Mouse (Mus musculus): Measurements from ENCODE around the gene Rcan1. TPM values are rescaled to one million over a fixed set of nuclear protein-coding genes. Genes with fewer than 3 reads are reported as not detected.
"Not testable (repeated sequence)": the region's sequence is repeated elsewhere in the genome, so short reads cannot be mapped to it uniquely, and the experiment has no call there.

The Rcan1 gene
- polyA plus RNA-seq (2015; fragmentation: Nextera tagmentation; extraction: Ambion mirVana) = 37.9 and 38.8 TPM in 2 replicates

- H3K4me3 ChIP-seq (replicated peaks; ENCODE audit: low read depth, low read length) = no peak within 1 kb of the TSS
- no peaks in the 10 kb centered on the region for H3K4me1 ChIP-seq (replicated peaks; ENCODE audit: insufficient read depth, low read length)
- H3K27ac ChIP-seq = no peak within 1 kb of the TSS
- TF ChIP-seq CTCF (IDR thresholded peaks at IDR 0.05; ENCODE audit: low read depth) = no peak
- DNase-seq (ENCODE audit: low spot score) (no peak), ATAC-seq (replicated peaks; ENCODE audit: low FRiP score, low read depth) (no peak)
- WGBS = 79% methylated on average over 6 of the region's 6 CpGs
- H3K4me2 ChIP-seq (ENCODE audit: low read length) = no peak within 1 kb of the TSS
- no peaks in the 10 kb centered on the region for H3K9me3 ChIP-seq (replicated peaks; ENCODE audit: low read length)
- no peaks in the 10 kb centered on the region for H3K27me3 ChIP-seq (ENCODE audit: insufficient read depth, low read length)
- no peaks in the 10 kb centered on the region for H3K36me3 ChIP-seq (ENCODE audit: insufficient read depth, low read length)
- no peak within 1 kb of the TSS for H3K9ac ChIP-seq (ENCODE audit: low read depth, low read length)
Observed at GRCm38 (mm10) chr16:92470706-92471105, at the start of gene Rcan1. Gene Rcan1, minus strand, starts transcription at chr16:92470867.

GRCm38 (mm10) chr16:92519820-92520492 lies 49.3 kb upstream of the Rcan1 start:
- ATAC-seq (replicated peaks; ENCODE audit: low FRiP score, low read depth) (no peak; the same call in 1 of the 2 replicates), DNase-seq (ENCODE audit: low spot score) (peak; percentile 75)
- Histone ChIP-seq H3K4me3 (replicated peaks; ENCODE audit: low read depth, low read length) (no peak overlapping the region), H3K4me2 (ENCODE audit: low read length) (no peak overlapping the region), H3K27ac (no peak overlapping the region), H3K4me1 (replicated peaks; ENCODE audit: insufficient read depth, low read length) (no peaks in the 10 kb centered on the region), H3K36me3 (ENCODE audit: insufficient read depth, low read length) (no peaks in the 10 kb centered on the region), H3K27me3 (ENCODE audit: insufficient read depth, low read length) (no peaks in the 10 kb centered on the region), H3K9ac (ENCODE audit: low read depth, low read length) (no peak overlapping the region), H3K9me3 (replicated peaks; ENCODE audit: low read length) (no peaks in the 10 kb centered on the region)
- peak; percentile 76 for TF ChIP-seq CTCF (IDR thresholded peaks at IDR 0.05; ENCODE audit: low read depth)
- WGBS = 49% methylated on average over 13 of the region's 13 CpGs

- H3K27me3 ChIP-seq (ENCODE audit: insufficient read depth, low read length) = no peaks in the 10 kb centered on the region
- DNase-seq (ENCODE audit: low spot score) (peak; percentile 27), ATAC-seq (replicated peaks; ENCODE audit: low FRiP score, low read depth) (0 out of 2 replicates have a peak, but pooled peaks have one; percentile 49)
- H3K4me1 ChIP-seq (replicated peaks; ENCODE audit: insufficient read depth, low read length) = no peaks in the 10 kb centered on the region
- no peak overlapping the region for H3K9ac ChIP-seq (ENCODE audit: low read depth, low read length)
- no peak overlapping the region for H3K4me2 ChIP-seq (ENCODE audit: low read length)
- 44% methylated on average over 4 of the region's 4 CpGs for WGBS
- no peaks in the 10 kb centered on the region for H3K9me3 ChIP-seq (replicated peaks; ENCODE audit: low read length)
- no peaks in the 10 kb centered on the region for H3K36me3 ChIP-seq (ENCODE audit: insufficient read depth, low read length)
- H3K4me3 ChIP-seq (replicated peaks; ENCODE audit: low read depth, low read length) = no peak overlapping the region
- no peak for TF ChIP-seq CTCF (IDR thresholded peaks at IDR 0.05; ENCODE audit: low read depth)
- no peak overlapping the region for H3K27ac ChIP-seq
Observed at GRCm38 (mm10) chr16:92518718-92519117, 48.1 kb upstream of the Rcan1 start.

GRCm38 (mm10) chr16:92516139-92516538 lies 45.5 kb upstream of the Rcan1 start:
- 74% methylated on average over 9 of the region's 9 CpGs for WGBS
- no peak for TF ChIP-seq CTCF (IDR thresholded peaks at IDR 0.05; ENCODE audit: low read depth)
- H3K9me3 ChIP-seq (replicated peaks; ENCODE audit: low read length) = no peaks in the 10 kb centered on the region
- H3K4me3 ChIP-seq (replicated peaks; ENCODE audit: low read depth, low read length) = no peak overlapping the region
- no peak overlapping the region for H3K9ac ChIP-seq (ENCODE audit: low read depth, low read length)
- DNase-seq (ENCODE audit: low spot score) = no peak
- H3K27ac ChIP-seq = no peak overlapping the region
- ATAC-seq (replicated peaks; ENCODE audit: low FRiP score, low read depth) = no peak
- H3K27me3 ChIP-seq (ENCODE audit: insufficient read depth, low read length) = no peaks in the 10 kb centered on the region
- H3K36me3 ChIP-seq (ENCODE audit: insufficient read depth, low read length) = no peaks in the 10 kb centered on the region
- no peak overlapping the region for H3K4me2 ChIP-seq (ENCODE audit: low read length)
- no peaks in the 10 kb centered on the region for H3K4me1 ChIP-seq (replicated peaks; ENCODE audit: insufficient read depth, low read length)

- not testable (repeated sequence) for H3K27ac ChIP-seq; DNase-seq (ENCODE audit: low spot score); H3K27me3 ChIP-seq (ENCODE audit: insufficient read depth, low read length); ATAC-seq (replicated peaks; ENCODE audit: low FRiP score, low read depth); H3K9ac ChIP-seq (ENCODE audit: low read depth, low read length); H3K4me2 ChIP-seq (ENCODE audit: low read length); H3K4me1 ChIP-seq (replicated peaks; ENCODE audit: insufficient read depth, low read length); H3K4me3 ChIP-seq (replicated peaks; ENCODE audit: low read depth, low read length); H3K36me3 ChIP-seq (ENCODE audit: insufficient read depth, low read length); H3K9me3 ChIP-seq (replicated peaks; ENCODE audit: low read length)
- 87% methylated on average over 7 of the region's 9 CpGs for WGBS
Observed at GRCm38 (mm10) chr16:92514896-92515295, 44.2 kb upstream of the Rcan1 start.

GRCm38 (mm10) chr16:92511773-92512391 lies 41.2 kb upstream of the Rcan1 start:
- WGBS = 61% methylated on average over 5 of the region's 5 CpGs
- no peak overlapping the region for H3K27ac ChIP-seq

More at GRCm38 (mm10) chr16:92511773-92512391, 41.2 kb upstream of the Rcan1 start:
- Histone ChIP-seq H3K4me1 (replicated peaks; ENCODE audit: insufficient read depth, low read length) (no peaks in the 10 kb centered on the region), H3K27me3 (ENCODE audit: insufficient read depth, low read length) (no peaks in the 10 kb centered on the region), H3K4me2 (ENCODE audit: low read length) (no peak overlapping the region), H3K4me3 (replicated peaks; ENCODE audit: low read depth, low read length) (no peak overlapping the region), H3K9ac (ENCODE audit: low read depth, low read length) (no peak overlapping the region), H3K9me3 (replicated peaks; ENCODE audit: low read length) (no peaks in the 10 kb centered on the region), H3K36me3 (ENCODE audit: insufficient read depth, low read length) (no peaks in the 10 kb centered on the region)
- ATAC-seq (replicated peaks; ENCODE audit: low FRiP score, low read depth) = no peak
- peak; percentile 67 for TF ChIP-seq CTCF (IDR thresholded peaks at IDR 0.05; ENCODE audit: low read depth)
- DNase-seq (ENCODE audit: low spot score) = no peak

Data from kidney, postnatal 0 days (tissue).